In genomic region chr11:19017719-19018413, GRCm38 (mm10) we compare ENCODE assay signal across 1 mouse cellular context.
A peak's percentile ranks its signal among the peaks of the same experiment; 100 is the strongest.
TF ChIP-seq lines count a peak whose summit lies in the region.

No protein-coding gene starts in this region.

TF ChIP-seq in MEL, 35 proteins besides CTCF, POLR2A, EP300 and RAD21 (continued from another document):
- TF ChIP-seq KAT2A (conservative IDR thresholded peaks at IDR 0.05; ENCODE audit: low read depth, low read length) (no peak), ETS1 (IDR thresholded peaks at IDR 0.05; ENCODE audit: low read depth, low read length) (peak; percentile 28; the same call in 1 of the 2 replicates)
